Mouse (Mus musculus) liver, embryonic 16.5 days (tissue): ENCODE results near the gene Prkca. TPM values are rescaled to one million over a fixed set of nuclear protein-coding genes. Genes with fewer than 3 reads are reported as not detected.

ENCODE experiments used
- ATAC-seq: fragments of 200-750 bp; cut with Nextera tagmentation; 2 replicates; pipeline ENCODE4 v1.8.0; 2017; ENCODE audit warnings: low read depth, mild to moderate bottlenecking, moderate number of reproducible peaks, moderate library complexity
- H3K27ac ChIP-seq: fragments of 300-500 bp; sonication (generic); 2 replicates; pipeline ENCODE4 v1.5.1; 2014; ENCODE audit warnings: mild to moderate bottlenecking, low read length
- H3K27me3 ChIP-seq: fragments of 300-500 bp; sonication (generic); 2 replicates; pipeline ENCODE4 v1.6.1; 2014; ENCODE audit warnings: low read depth, low read length, mixed read lengths; ENCODE audit not compliant: control insufficient read depth, insufficient read depth
- H3K36me3 ChIP-seq: fragments of 300-500 bp; sonication (generic); 2 replicates; pipeline ENCODE4 v1.6.1; 2014; ENCODE audit warnings: mild to moderate bottlenecking; ENCODE audit not compliant: control insufficient read depth, insufficient read depth
- H3K4me1 ChIP-seq: fragments of 300-500 bp; sonication (generic); 2 replicates; pipeline ENCODE4 v1.6.1; 2014; ENCODE audit warnings: low read depth, low read length, mixed read lengths; ENCODE audit not compliant: control insufficient read depth
- H3K4me2 ChIP-seq: fragments of 300-500 bp; sonication (generic); 2 replicates; pipeline ENCODE4 v1.6.1; 2014; ENCODE audit warnings: low read depth, low read length, mixed read lengths
- H3K4me3 ChIP-seq: fragments of 300-500 bp; sonication (generic); 2 replicates; pipeline ENCODE4 v1.5.1; 2014; ENCODE audit warnings: low read depth, mild to moderate bottlenecking, low read length
- H3K9ac ChIP-seq: fragments of 300-500 bp; sonication (generic); 2 replicates; pipeline ENCODE4 v1.6.1; 2014; ENCODE audit warnings: low read depth, low read length
- H3K9me3 ChIP-seq: fragments of 300-500 bp; sonication (generic); replicated peaks from 2 replicates; pipeline ENCODE4 v1.6.1; 2016; ENCODE audit warnings: low read length; ENCODE audit not compliant: control insufficient read depth
- WGBS: fragments of 180-500 bp; shearing (Covaris S2); extraction: QIAGEN DNeasy Blood & Tissue Kit; methylation state at CpG from one replicate; pipeline ENCODE4 v1.1.7; 2014; ENCODE audit not compliant: insufficient replicate concordance; 5-methylcytosine and 5-hydroxymethylcytosine counted together
- polyA plus RNA-seq: library from polyadenylated mRNA; unstranded; fragments of >200 nt; fragmentation: Nextera tagmentation; extraction: Ambion mirVana; gene quantifications from 2 replicates; pipeline ENCODE4 v1.2.1, GENCODE M21; 2015

Prkca gene
- polyA plus RNA-seq, 1 experiment from 2014 or later, result 3.4 TPM

GRCm38 (mm10) chr11:108118221-108118620 is 225.5 kb downstream of the Prkca start:
- ATAC-seq, result no peak
- no peak overlapping the region for H3K4me2 ChIP-seq
- H3K4me3 ChIP-seq, result no peak overlapping the region
- 67% methylated on average over 5 of the region's 5 CpGs for WGBS
- H3K27ac ChIP-seq, result no peak overlapping the region
- no peaks in the 10 kb centered on the region for H3K4me1 ChIP-seq
- no peaks in the 10 kb centered on the region for H3K27me3 ChIP-seq
- H3K36me3 ChIP-seq, result no peaks in the 10 kb centered on the region
- no peaks in the 10 kb centered on the region for H3K9me3 ChIP-seq
- no peak overlapping the region for H3K9ac ChIP-seq

GRCm38 (mm10) chr11:108117360-108118050 is 226.2 kb downstream of the Prkca start:
- Histone ChIP-seq H3K9ac (no peak overlapping the region), H3K27ac (no peak overlapping the region), H3K4me3 (no peak overlapping the region), H3K9me3 (no peaks in the 10 kb centered on the region), H3K36me3 (no peaks in the 10 kb centered on the region), H3K4me1 (no peaks in the 10 kb centered on the region), H3K4me2 (no peak overlapping the region), H3K27me3 (no peaks in the 10 kb centered on the region)
- ATAC-seq, result no peak
- whole genome bisulfite sequencing, result 70% methylated on average over 10 of the region's 10 CpGs

- ATAC-seq, result no peak
- H3K9me3 ChIP-seq, result no peaks in the 10 kb centered on the region
- H3K4me1 ChIP-seq, result no peaks in the 10 kb centered on the region
- H3K4me3 ChIP-seq, result no peak overlapping the region
- H3K36me3 ChIP-seq, result no peaks in the 10 kb centered on the region
- 59% methylated on average over 3 of the region's 3 CpGs for WGBS
- H3K9ac ChIP-seq, result no peak overlapping the region
- no peak overlapping the region for H3K27ac ChIP-seq
- H3K27me3 ChIP-seq, result no peaks in the 10 kb centered on the region
- H3K4me2 ChIP-seq, result no peak overlapping the region
Measured at GRCm38 (mm10) chr11:108114091-108114490, 229.6 kb downstream of the Prkca start.

GRCm38 (mm10) chr11:108112437-108112836 is 231.3 kb downstream of the Prkca start:
- Histone ChIP-seq H3K36me3 (no peaks in the 10 kb centered on the region), H3K4me3 (no peak overlapping the region), H3K27me3 (no peaks in the 10 kb centered on the region), H3K4me1 (no peaks in the 10 kb centered on the region), H3K27ac (no peak overlapping the region), H3K9me3 (no peaks in the 10 kb centered on the region), H3K4me2 (no peak overlapping the region), H3K9ac (no peak overlapping the region)
- WGBS, result 57% methylated on average over 3 of the region's 3 CpGs
- no peak for ATAC-seq

- 62% methylated on average over 6 of the region's 6 CpGs for WGBS
- Histone ChIP-seq H3K27me3 (no peaks in the 10 kb centered on the region), H3K4me1 (no peaks in the 10 kb centered on the region), H3K9me3 (no peaks in the 10 kb centered on the region), H3K9ac (no peak overlapping the region), H3K36me3 (no peaks in the 10 kb centered on the region), H3K4me3 (no peak overlapping the region), H3K4me2 (no peak overlapping the region), H3K27ac (no peak overlapping the region)
- no peak for ATAC-seq
Measured at GRCm38 (mm10) chr11:108104085-108104484, 239.6 kb downstream of the Prkca start.

- ATAC-seq, result peak; percentile 13; the same call in 1 of the 2 replicates
- no peak overlapping the region for H3K27ac ChIP-seq
- WGBS, result 52% methylated on average over 8 of the region's 8 CpGs
Measured at GRCm38 (mm10) chr11:108101280-108101950, 242.3 kb downstream of the Prkca start.

GRCm38 (mm10) chr11:108098306-108098705 is 245.4 kb downstream of the Prkca start:
- WGBS, result 13% methylated on average over 7 of the region's 7 CpGs

More at GRCm38 (mm10) chr11:108101280-108101950, 242.3 kb downstream of the Prkca start:
- H3K36me3 ChIP-seq, result no peaks in the 10 kb centered on the region
- no peak overlapping the region for H3K4me3 ChIP-seq
- no peaks in the 10 kb centered on the region for H3K4me1 ChIP-seq
- H3K4me2 ChIP-seq, result no peak overlapping the region
- no peak overlapping the region for H3K9ac ChIP-seq
- no peaks in the 10 kb centered on the region for H3K9me3 ChIP-seq
- no peaks in the 10 kb centered on the region for H3K27me3 ChIP-seq

GRCm38 (mm10) chr11:108094796-108095195 is 248.9 kb downstream of the Prkca start:
- Histone ChIP-seq H3K4me2 (no peak overlapping the region), H3K4me1 (no peaks in the 10 kb centered on the region), H3K4me3 (no peak overlapping the region), H3K9me3 (no peaks in the 10 kb centered on the region), H3K27ac (no peak overlapping the region), H3K36me3 (no peaks in the 10 kb centered on the region), H3K27me3 (no peaks in the 10 kb centered on the region), H3K9ac (no peak overlapping the region)
- ATAC-seq, result no peak
- WGBS, result 73% methylated on average over 5 of the region's 5 CpGs

More at GRCm38 (mm10) chr11:108098306-108098705, 245.4 kb downstream of the Prkca start:
- Histone ChIP-seq H3K9ac (no peak overlapping the region), H3K9me3 (no peaks in the 10 kb centered on the region), H3K4me1 (no peaks in the 10 kb centered on the region), H3K27ac (no peak overlapping the region), H3K36me3 (no peaks in the 10 kb centered on the region), H3K4me2 (no peak overlapping the region), H3K27me3 (no peaks in the 10 kb centered on the region), H3K4me3 (no peak overlapping the region)
- ATAC-seq, result no peak

- no peak for ATAC-seq
- Histone ChIP-seq H3K27ac (no peak overlapping the region), H3K4me1 (no peaks in the 10 kb centered on the region), H3K9ac (no peak overlapping the region), H3K4me2 (no peak overlapping the region), H3K9me3 (no peaks in the 10 kb centered on the region), H3K27me3 (no peaks in the 10 kb centered on the region), H3K36me3 (no peaks in the 10 kb centered on the region), H3K4me3 (no peak overlapping the region)
- WGBS, result 79% methylated on average over 4 of the region's 4 CpGs
Measured at GRCm38 (mm10) chr11:108093248-108093647, 250.5 kb downstream of the Prkca start.
